Mouse (Mus musculus): ENCODE data around the gene Lrrc8c. TPM values are rescaled to one million over a fixed set of nuclear protein-coding genes. Genes with fewer than 3 reads are reported as not detected.

Lrrc8c gene
- polyA plus RNA-seq, 1 experiment from 2014 or later = 11.8 TPM

DNA sequence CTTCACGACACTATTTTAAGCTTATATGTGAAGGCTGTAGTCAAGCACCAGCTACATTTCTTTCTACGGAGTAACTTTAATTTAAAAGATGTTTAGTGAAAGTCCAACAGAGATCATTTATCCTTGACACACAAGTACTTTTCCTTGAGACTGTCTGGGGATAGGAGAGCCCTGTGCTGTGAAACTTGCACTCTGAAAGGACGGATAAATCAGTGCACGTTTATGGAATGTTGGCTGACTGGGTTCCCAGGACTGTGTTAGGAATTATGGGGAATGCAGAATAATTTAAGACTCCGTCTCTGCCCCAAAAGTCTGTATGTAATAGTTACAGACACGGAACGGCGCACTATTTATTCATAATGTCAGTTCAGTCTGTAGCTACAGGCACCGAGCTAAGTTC is 74.4 kb downstream of the Lrrc8c start:
- Histone ChIP-seq H3K27ac (ENCODE audit: low read depth, low read length) (no peak overlapping the region), H3K9me3 (ENCODE audit: control insufficient read depth) (no peaks in the 10 kb centered on the region), H3K27me3 (replicated peaks; ENCODE audit: control insufficient read depth, insufficient read depth, low read length) (no peaks in the 10 kb centered on the region), H3K36me3 (ENCODE audit: control insufficient read depth, insufficient read depth) (no peaks in the 10 kb centered on the region), H3K9ac (ENCODE audit: low read depth, low read length) (no peak overlapping the region), H3K4me1 (replicated peaks; ENCODE audit: control insufficient read depth, insufficient read depth, low read length) (no peaks in the 10 kb centered on the region), H3K4me2 (replicated peaks; ENCODE audit: low read depth) (no peak overlapping the region), H3K4me3 (ENCODE audit: low read depth, low read length) (no peak overlapping the region)
- WGBS = 68% methylated on average over 9 of the region's 9 CpGs
- ATAC-seq = no peak
- no peak for TF ChIP-seq CTCF (IDR thresholded peaks at IDR 0.05; ENCODE audit: low read depth)

GRCm38 (mm10) chr5:105598866-105599265 is 79.7 kb downstream of the Lrrc8c start:
- Histone ChIP-seq H3K27me3 (replicated peaks; ENCODE audit: control insufficient read depth, insufficient read depth, low read length) (no peaks in the 10 kb centered on the region), H3K4me1 (replicated peaks; ENCODE audit: control insufficient read depth, insufficient read depth, low read length) (no peaks in the 10 kb centered on the region), H3K4me3 (ENCODE audit: low read depth, low read length) (no peak overlapping the region), H3K9ac (ENCODE audit: low read depth, low read length) (no peak overlapping the region), H3K9me3 (ENCODE audit: control insufficient read depth) (no peaks in the 10 kb centered on the region), H3K36me3 (ENCODE audit: control insufficient read depth, insufficient read depth) (no peaks in the 10 kb centered on the region), H3K4me2 (replicated peaks; ENCODE audit: low read depth) (no peak overlapping the region), H3K27ac (ENCODE audit: low read depth, low read length) (no peak overlapping the region)
- TF ChIP-seq CTCF (IDR thresholded peaks at IDR 0.05; ENCODE audit: low read depth) = no peak
- ATAC-seq = no peak; the same call in 1 of the 2 replicates
- 46% methylated on average over 9 of the region's 9 CpGs for WGBS

DNA sequence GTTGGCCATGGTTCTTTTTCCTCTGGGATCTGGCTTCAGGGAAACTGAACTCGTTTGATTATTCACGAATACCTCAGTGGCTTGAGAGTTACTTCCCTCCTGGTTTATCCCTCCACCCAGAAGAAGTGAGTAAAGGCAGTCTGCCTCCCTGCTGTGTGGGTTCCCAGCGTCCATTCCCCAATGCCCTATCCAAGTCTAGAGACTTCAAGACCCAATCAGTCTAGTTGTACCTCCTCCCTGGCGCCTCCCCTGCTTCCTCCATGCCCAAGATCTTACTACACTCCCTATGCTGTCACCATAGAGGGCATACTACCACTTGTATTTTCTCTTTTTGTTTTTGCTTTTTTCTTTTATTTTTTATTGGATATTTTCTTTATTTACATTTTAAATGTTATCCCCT is 80.1 kb downstream of the Lrrc8c start:
- ATAC-seq = no peak
- Histone ChIP-seq H3K9me3 (ENCODE audit: control insufficient read depth) (no peaks in the 10 kb centered on the region), H3K4me1 (replicated peaks; ENCODE audit: control insufficient read depth, insufficient read depth, low read length) (no peaks in the 10 kb centered on the region), H3K9ac (ENCODE audit: low read depth, low read length) (no peak overlapping the region), H3K4me2 (replicated peaks; ENCODE audit: low read depth) (no peak overlapping the region), H3K27ac (ENCODE audit: low read depth, low read length) (no peak overlapping the region), H3K36me3 (ENCODE audit: control insufficient read depth, insufficient read depth) (no peaks in the 10 kb centered on the region), H3K4me3 (ENCODE audit: low read depth, low read length) (no peak overlapping the region), H3K27me3 (replicated peaks; ENCODE audit: control insufficient read depth, insufficient read depth, low read length) (no peaks in the 10 kb centered on the region)
- WGBS = 57% methylated on average over 4 of the region's 4 CpGs
- TF ChIP-seq CTCF (IDR thresholded peaks at IDR 0.05; ENCODE audit: low read depth) = no peak

DNA sequence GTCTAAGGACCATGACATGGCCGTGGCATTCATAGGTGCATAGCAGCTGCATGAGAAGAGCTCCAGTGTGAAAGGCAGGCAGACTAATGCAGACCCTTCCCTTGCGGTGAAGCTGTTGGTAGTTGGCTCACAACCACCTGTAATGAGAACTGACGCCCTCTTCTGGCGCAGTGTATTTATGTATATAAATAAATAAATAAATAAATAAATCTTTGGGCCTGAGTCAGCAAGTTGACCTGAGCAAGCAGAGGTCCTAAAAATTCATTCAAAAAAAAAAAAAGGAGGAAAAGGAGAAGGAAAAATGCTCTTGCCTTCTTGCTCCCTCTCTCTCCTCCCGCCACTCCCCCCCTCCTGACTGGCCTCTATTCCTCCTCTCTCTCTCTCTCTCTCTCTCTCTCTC is 81.8 kb downstream of the Lrrc8c start:
- no peak overlapping the region for H3K4me2 ChIP-seq (replicated peaks; ENCODE audit: low read depth)
- H3K4me1 ChIP-seq (replicated peaks; ENCODE audit: control insufficient read depth, insufficient read depth, low read length) = no peaks in the 10 kb centered on the region
- H3K27ac ChIP-seq (ENCODE audit: low read depth, low read length) = no peak overlapping the region
- 76% methylated on average over 5 of the region's 5 CpGs for WGBS
- H3K9ac ChIP-seq (ENCODE audit: low read depth, low read length) = no peak overlapping the region
- no peak for ATAC-seq
- no peak for TF ChIP-seq CTCF (IDR thresholded peaks at IDR 0.05; ENCODE audit: low read depth)
- H3K9me3 ChIP-seq (ENCODE audit: control insufficient read depth) = no peaks in the 10 kb centered on the region
- H3K27me3 ChIP-seq (replicated peaks; ENCODE audit: control insufficient read depth, insufficient read depth, low read length) = no peaks in the 10 kb centered on the region
- no peak overlapping the region for H3K4me3 ChIP-seq (ENCODE audit: low read depth, low read length)
- no peaks in the 10 kb centered on the region for H3K36me3 ChIP-seq (ENCODE audit: control insufficient read depth, insufficient read depth)

- Histone ChIP-seq H3K36me3 (ENCODE audit: control insufficient read depth, insufficient read depth) (no peaks in the 10 kb centered on the region), H3K9me3 (ENCODE audit: control insufficient read depth) (no peaks in the 10 kb centered on the region), H3K9ac (ENCODE audit: low read depth, low read length) (no peak overlapping the region), H3K4me3 (ENCODE audit: low read depth, low read length) (no peak overlapping the region), H3K4me1 (replicated peaks; ENCODE audit: control insufficient read depth, insufficient read depth, low read length) (no peaks in the 10 kb centered on the region), H3K27ac (ENCODE audit: low read depth, low read length) (no peak overlapping the region), H3K4me2 (replicated peaks; ENCODE audit: low read depth) (no peak overlapping the region), H3K27me3 (replicated peaks; ENCODE audit: control insufficient read depth, insufficient read depth, low read length) (no peaks in the 10 kb centered on the region)
- ATAC-seq = no peak
- no peak for TF ChIP-seq CTCF (IDR thresholded peaks at IDR 0.05; ENCODE audit: low read depth)
- 78% methylated on average over 9 of the region's 9 CpGs for WGBS
Observed at GRCm38 (mm10) chr5:105602585-105602984, 83.4 kb downstream of the Lrrc8c start.

- Histone ChIP-seq H3K9ac (ENCODE audit: low read depth, low read length) (no peak overlapping the region), H3K9me3 (ENCODE audit: control insufficient read depth) (no peaks in the 10 kb centered on the region), H3K27ac (ENCODE audit: low read depth, low read length) (no peak overlapping the region), H3K4me2 (replicated peaks; ENCODE audit: low read depth) (no peak overlapping the region), H3K4me3 (ENCODE audit: low read depth, low read length) (no peak overlapping the region), H3K4me1 (replicated peaks; ENCODE audit: control insufficient read depth, insufficient read depth, low read length) (no peaks in the 10 kb centered on the region), H3K27me3 (replicated peaks; ENCODE audit: control insufficient read depth, insufficient read depth, low read length) (no peaks in the 10 kb centered on the region), H3K36me3 (ENCODE audit: control insufficient read depth, insufficient read depth) (no peaks in the 10 kb centered on the region)
- 78% methylated on average over 9 of the region's 9 CpGs for WGBS
- ATAC-seq = no peak
- TF ChIP-seq CTCF (IDR thresholded peaks at IDR 0.05; ENCODE audit: low read depth) = no peak
Observed at GRCm38 (mm10) chr5:105605736-105606135, 86.5 kb downstream of the Lrrc8c start.

- WGBS = 62% methylated on average over 12 of the region's 12 CpGs
- H3K4me3 ChIP-seq (ENCODE audit: low read depth, low read length) = no peak overlapping the region
- no peak overlapping the region for H3K27ac ChIP-seq (ENCODE audit: low read depth, low read length)
- no peaks in the 10 kb centered on the region for H3K36me3 ChIP-seq (ENCODE audit: control insufficient read depth, insufficient read depth)
- H3K4me1 ChIP-seq (replicated peaks; ENCODE audit: control insufficient read depth, insufficient read depth, low read length) = no peaks in the 10 kb centered on the region
- TF ChIP-seq CTCF (IDR thresholded peaks at IDR 0.05; ENCODE audit: low read depth) = no peak
- no peak overlapping the region for H3K4me2 ChIP-seq (replicated peaks; ENCODE audit: low read depth)
- ATAC-seq = peak; percentile 36; the same call in 1 of the 2 replicates
- H3K9ac ChIP-seq (ENCODE audit: low read depth, low read length) = no peak overlapping the region
- H3K9me3 ChIP-seq (ENCODE audit: control insufficient read depth) = no peaks in the 10 kb centered on the region
- no peaks in the 10 kb centered on the region for H3K27me3 ChIP-seq (replicated peaks; ENCODE audit: control insufficient read depth, insufficient read depth, low read length)
Observed at GRCm38 (mm10) chr5:105609683-105610082, 90.5 kb downstream of the Lrrc8c start.
